Mouse (Mus musculus) spleen, postnatal 10 days (tissue): ENCODE data around the gene Olfr295.

Source experiments
- DNase-seq, 2 experiments: peaks; one replicate each; pipeline ENCODE4 v3.0.0; 2021 to 2022; ENCODE audit warnings: low spot score in 2 of 2

Olfr295 gene

GRCm38 (mm10) chr7:86583562-86583961, at the start of gene Olfr295:
TSS of gene Olfr295 (plus strand) at chr7:86583862.
- DNase-seq: no peak

GRCm38 (mm10) chr7:86616543-86616942, 32.9 kb downstream of the Olfr295 start, which contains the start of gene Olfr294:
TSS of gene Olfr294 (minus strand) at chr7:86616643.
- no peak for DNase-seq
